Mouse (Mus musculus): ENCODE data around the gene Sept5. TPM values are rescaled to one million over a fixed set of nuclear protein-coding genes. Genes with fewer than 3 reads are reported as not detected.

Gene Sept5
- polyA plus RNA-seq, 1 experiment from 2014 or later: 26.8 TPM

DNA sequence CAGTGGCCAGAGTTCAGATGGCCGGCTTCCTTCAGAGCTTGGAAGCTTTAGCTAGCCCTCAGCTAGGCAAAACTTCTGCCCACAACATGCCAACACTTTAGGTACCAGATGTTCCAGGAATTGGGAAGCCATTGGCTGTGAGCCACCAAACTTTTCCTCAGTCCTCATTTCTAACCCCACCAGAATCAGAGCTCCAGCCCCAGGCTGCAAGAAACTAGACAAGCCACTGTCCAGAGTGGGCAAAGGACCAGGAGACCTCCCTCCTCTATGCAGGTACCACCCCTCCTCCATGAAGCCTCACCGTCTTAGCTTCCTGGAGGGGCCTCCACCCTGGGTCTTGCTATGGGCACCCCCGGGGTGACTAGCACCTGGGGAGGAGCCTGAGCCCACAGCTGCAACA, 2.6 kb downstream of the Sept5 start:
- Histone ChIP-seq H3K9ac (ENCODE audit: low read length) (no peak overlapping the region), H3K27ac (ENCODE audit: low read length) (no peak overlapping the region), H3K4me2 (ENCODE audit: low read depth, low read length) (peak overlapping the region; percentile 95), H3K9me3 (replicated peaks; ENCODE audit: control insufficient read depth, low read length) (no peaks in the 10 kb centered on the region), H3K27me3 (ENCODE audit: control insufficient read depth, insufficient read depth, low read length) (peaks cover 42% of the 10 kb centered on the region), H3K4me1 (ENCODE audit: control insufficient read depth, insufficient read depth, low read length) (peaks cover 8% of the 10 kb centered on the region), H3K4me3 (replicated peaks; ENCODE audit: low read length) (no peak overlapping the region), H3K36me3 (ENCODE audit: control insufficient read depth, insufficient read depth, low read length) (no peaks in the 10 kb centered on the region)
- no peak for ATAC-seq (ENCODE audit: insufficient read depth, low FRiP score)
- WGBS: 48% methylated on average over 3 of the region's 3 CpGs

DNA sequence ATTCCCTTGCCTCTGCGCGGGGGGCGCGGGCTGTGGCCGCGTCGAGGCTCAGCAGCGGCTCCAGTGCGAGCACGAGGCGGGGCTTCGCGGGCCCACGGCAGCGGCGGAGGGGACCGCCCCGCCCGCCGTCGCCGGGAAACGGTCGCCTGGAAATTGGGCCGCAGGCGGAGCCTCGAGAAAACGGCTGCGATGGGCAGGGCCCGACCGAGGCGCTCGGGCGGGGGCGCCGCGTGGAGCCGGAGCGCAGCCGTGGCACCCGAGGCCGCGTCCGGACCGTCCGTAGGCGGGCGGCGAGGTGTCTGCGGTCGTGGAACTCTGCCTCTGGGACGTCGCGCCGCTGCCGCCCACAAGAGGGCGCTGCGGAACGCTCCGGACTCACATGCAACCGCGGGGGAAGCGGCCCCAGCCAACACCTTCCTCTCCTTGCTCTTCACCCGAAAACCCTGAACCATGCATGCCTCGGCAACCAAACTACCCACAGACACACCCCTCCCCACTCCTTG, 3.3 kb downstream of the Sept5 start, which contains the start of gene Gm49601:
Gm49601 (minus strand) TSS at position 52 of the 503 bp plus-strand sequence.
- peak; percentile 54; the same call in 1 of the 2 replicates for ATAC-seq (ENCODE audit: insufficient read depth, low FRiP score)
- H3K4me3 ChIP-seq (replicated peaks; ENCODE audit: low read length): peak within 1 kb of the TSS; percentile 54
- peaks cover 46% of the 10 kb centered on the region for H3K27me3 ChIP-seq (ENCODE audit: control insufficient read depth, insufficient read depth, low read length)
- H3K4me2 ChIP-seq (ENCODE audit: low read depth, low read length): peak within 1 kb of the TSS; percentile 95
- H3K27ac ChIP-seq (ENCODE audit: low read length): no peak within 1 kb of the TSS
- no peaks in the 10 kb centered on the region for H3K36me3 ChIP-seq (ENCODE audit: control insufficient read depth, insufficient read depth, low read length)
- peaks cover 9% of the 10 kb centered on the region for H3K4me1 ChIP-seq (ENCODE audit: control insufficient read depth, insufficient read depth, low read length)
- peak within 1 kb of the TSS; percentile 74 for H3K9ac ChIP-seq (ENCODE audit: low read length)
- H3K9me3 ChIP-seq (replicated peaks; ENCODE audit: control insufficient read depth, low read length): no peaks in the 10 kb centered on the region
- WGBS: under 1% methylated on average over 64 of the region's 65 CpGs

DNA sequence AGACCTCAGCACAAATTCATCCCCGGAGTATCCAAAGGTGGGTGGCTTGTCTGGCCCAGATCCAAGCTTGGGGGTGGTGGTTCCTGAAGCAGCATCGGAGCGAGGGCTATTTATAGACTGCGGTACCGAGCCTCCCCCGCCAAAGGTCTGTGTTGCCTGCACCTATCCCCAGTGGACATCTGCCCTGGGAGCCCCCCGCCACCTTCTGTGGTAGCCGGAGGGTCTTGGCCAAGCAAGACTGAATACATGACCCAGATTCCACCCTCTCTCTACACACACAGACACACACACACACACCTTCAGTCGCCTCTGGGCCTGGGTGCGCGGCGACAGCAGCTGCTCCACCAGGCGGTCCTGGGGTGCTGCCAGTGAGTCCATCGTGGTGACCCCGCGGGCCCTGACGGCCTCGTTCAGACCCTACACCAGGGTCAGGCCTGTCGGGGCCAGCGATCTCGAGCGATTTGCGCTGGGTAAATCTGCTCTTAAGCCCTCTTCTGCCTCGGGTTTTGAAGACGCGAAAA, 3.9 kb downstream of the Sept5 start:
- H3K4me3 ChIP-seq (replicated peaks; ENCODE audit: low read length): peak overlapping the region; percentile 54
- H3K36me3 ChIP-seq (ENCODE audit: control insufficient read depth, insufficient read depth, low read length): no peaks in the 10 kb centered on the region
- peak overlapping the region; percentile 95 for H3K4me2 ChIP-seq (ENCODE audit: low read depth, low read length)
- H3K9me3 ChIP-seq (replicated peaks; ENCODE audit: control insufficient read depth, low read length): no peaks in the 10 kb centered on the region
- peak overlapping the region; percentile 74 for H3K9ac ChIP-seq (ENCODE audit: low read length)
- WGBS: 22% methylated on average over 26 of the region's 26 CpGs
- H3K4me1 ChIP-seq (ENCODE audit: control insufficient read depth, insufficient read depth, low read length): peaks cover 13% of the 10 kb centered on the region
- H3K27me3 ChIP-seq (ENCODE audit: control insufficient read depth, insufficient read depth, low read length): peaks cover 52% of the 10 kb centered on the region
- H3K27ac ChIP-seq (ENCODE audit: low read length): no peak overlapping the region
- ATAC-seq (ENCODE audit: insufficient read depth, low FRiP score): no peak

DNA sequence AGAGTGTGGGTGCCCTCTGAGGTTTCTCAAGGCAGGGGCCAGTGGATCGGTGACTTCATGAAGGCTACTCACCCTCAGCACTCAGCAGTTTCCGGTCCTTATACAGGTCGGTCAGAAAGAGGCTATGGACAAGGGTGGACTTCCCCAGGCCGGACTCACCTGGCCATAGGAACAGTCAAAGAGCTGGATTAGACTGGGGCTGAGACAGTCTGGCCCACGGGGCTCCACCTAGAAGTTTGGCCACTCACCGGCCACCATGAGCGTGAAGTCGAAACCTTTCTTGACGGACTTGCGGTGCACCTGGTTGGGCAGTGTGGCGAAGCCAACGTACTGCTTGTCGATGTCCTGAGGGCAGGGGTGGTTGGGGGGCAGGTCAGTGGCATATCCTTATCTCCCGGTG, 4.7 kb downstream of the Sept5 start:
- Histone ChIP-seq H3K9ac (ENCODE audit: low read length) (no peak overlapping the region), H3K4me2 (ENCODE audit: low read depth, low read length) (no peak overlapping the region), H3K4me3 (replicated peaks; ENCODE audit: low read length) (no peak overlapping the region), H3K27me3 (ENCODE audit: control insufficient read depth, insufficient read depth, low read length) (peaks cover 60% of the 10 kb centered on the region), H3K4me1 (ENCODE audit: control insufficient read depth, insufficient read depth, low read length) (peaks cover 17% of the 10 kb centered on the region), H3K9me3 (replicated peaks; ENCODE audit: control insufficient read depth, low read length) (no peaks in the 10 kb centered on the region), H3K36me3 (ENCODE audit: control insufficient read depth, insufficient read depth, low read length) (no peaks in the 10 kb centered on the region), H3K27ac (ENCODE audit: low read length) (no peak overlapping the region)
- ATAC-seq (ENCODE audit: insufficient read depth, low FRiP score): no peak
- WGBS: 61% methylated on average over 14 of the region's 14 CpGs

DNA sequence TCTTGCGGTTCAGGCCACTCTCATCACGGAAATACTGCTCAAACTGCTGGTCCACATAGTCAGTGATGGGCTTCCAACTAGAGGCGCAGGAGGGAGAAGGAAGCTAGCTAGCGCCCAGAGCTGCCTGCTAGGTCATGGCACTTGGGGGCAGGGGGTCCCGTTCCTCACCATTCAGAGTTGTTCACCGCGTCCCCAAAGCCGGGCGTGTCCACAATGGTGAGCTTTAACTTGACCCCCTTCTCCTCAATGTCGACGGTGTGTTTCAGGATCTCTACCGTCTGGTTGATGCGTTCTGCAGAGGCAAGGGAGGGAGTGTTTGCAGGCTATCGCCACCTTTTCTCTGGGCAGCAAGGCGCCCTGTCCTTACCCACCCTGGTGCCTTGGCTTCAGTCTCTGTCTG, 5.1 kb downstream of the Sept5 start:
- Histone ChIP-seq H3K36me3 (ENCODE audit: control insufficient read depth, insufficient read depth, low read length) (no peaks in the 10 kb centered on the region), H3K4me1 (ENCODE audit: control insufficient read depth, insufficient read depth, low read length) (peaks cover 17% of the 10 kb centered on the region), H3K9ac (ENCODE audit: low read length) (no peak overlapping the region), H3K9me3 (replicated peaks; ENCODE audit: control insufficient read depth, low read length) (no peaks in the 10 kb centered on the region), H3K27me3 (ENCODE audit: control insufficient read depth, insufficient read depth, low read length) (peaks cover 64% of the 10 kb centered on the region), H3K4me3 (replicated peaks; ENCODE audit: low read length) (no peak overlapping the region), H3K4me2 (ENCODE audit: low read depth, low read length) (no peak overlapping the region), H3K27ac (ENCODE audit: low read length) (no peak overlapping the region)
- no peak for ATAC-seq (ENCODE audit: insufficient read depth, low FRiP score)
- WGBS: 62% methylated on average over 15 of the region's 15 CpGs

DNA sequence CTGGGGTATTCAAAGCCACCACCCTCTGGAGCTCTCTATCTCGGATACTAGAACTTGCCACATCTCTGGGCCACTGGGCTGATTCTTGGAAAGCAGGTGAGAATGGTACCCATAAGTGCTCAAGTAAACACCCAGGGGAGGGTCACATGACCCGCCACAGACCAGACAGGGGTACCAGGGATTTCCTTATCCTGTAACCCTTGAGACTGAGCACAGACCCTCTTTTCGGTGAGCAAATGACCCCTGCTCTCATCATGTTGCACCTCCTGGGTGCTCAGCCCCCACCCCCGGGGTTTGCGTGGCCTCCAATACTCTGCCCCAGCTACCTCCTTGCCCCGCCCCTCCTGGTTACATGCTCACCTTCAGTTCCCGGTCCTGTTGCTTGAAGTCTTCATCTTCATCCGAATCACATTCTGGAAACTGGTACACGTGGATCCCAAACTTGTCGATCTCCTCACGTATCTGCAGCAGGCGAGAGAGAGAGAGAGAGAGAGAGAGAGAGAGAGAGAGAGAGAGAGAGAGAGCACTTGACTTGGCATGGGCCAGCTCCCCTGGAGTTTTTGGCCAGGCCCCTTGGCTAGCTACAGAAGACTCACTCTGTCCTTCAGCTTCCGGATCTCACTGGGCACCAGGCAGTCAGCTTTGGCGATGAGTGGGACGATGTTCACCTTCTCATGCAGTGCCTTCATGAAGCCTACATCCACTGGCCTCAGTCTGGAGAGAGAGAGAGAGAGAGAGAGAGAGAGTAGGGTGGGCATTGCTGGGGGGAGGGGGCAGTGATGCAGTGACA, 5.8 kb downstream of the Sept5 start:
- Histone ChIP-seq H3K9me3 (replicated peaks; ENCODE audit: control insufficient read depth, low read length) (no peaks in the 10 kb centered on the region), H3K4me1 (ENCODE audit: control insufficient read depth, insufficient read depth, low read length) (peaks cover 15% of the 10 kb centered on the region)
- ATAC-seq (ENCODE audit: insufficient read depth, low FRiP score): no peak

DNA sequence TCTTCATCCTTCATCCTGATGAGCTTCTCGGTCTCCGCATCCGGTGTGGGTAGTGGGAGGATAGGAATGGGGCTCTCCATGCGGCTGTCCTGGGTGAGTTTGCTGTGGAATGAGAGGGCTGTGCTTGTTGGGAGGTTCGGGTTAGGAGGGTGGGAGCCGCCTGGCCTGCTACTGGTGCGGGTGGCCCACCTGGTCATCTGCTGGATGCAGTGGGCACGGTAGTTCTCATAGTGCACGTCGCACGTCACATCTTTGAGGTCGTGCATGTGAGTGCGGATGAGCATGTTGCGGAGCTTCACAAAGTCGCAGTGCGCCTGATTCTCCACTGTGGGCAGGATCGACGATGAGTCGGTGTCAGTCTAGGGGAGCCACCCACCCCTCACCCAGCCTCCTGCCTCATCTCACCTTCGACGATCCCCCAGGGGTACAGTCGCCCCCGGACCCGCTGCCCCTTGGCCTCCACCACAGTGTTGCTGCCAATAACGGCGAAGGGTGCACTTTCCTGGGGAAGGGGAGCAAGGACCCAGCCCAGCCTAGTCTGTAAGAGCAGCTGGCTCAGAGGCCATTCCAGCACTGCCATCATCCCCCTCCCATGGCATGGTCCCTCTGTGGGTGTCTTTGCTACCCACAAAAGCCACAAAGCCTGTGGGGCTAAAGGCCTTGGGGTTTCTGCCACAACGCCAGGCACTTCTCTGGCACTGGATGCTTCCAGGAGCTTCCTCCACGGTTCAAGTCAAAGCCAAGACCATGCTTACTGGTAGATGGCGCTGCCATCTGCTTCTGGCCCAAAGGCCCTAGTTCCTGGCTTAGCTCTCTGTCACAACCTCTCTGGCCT, 6.6 kb downstream of the Sept5 start:
- Histone ChIP-seq H3K9ac (ENCODE audit: low read length) (no peak overlapping the region), H3K27ac (ENCODE audit: low read length) (no peak overlapping the region), H3K36me3 (ENCODE audit: control insufficient read depth, insufficient read depth, low read length) (no peaks in the 10 kb centered on the region), H3K27me3 (ENCODE audit: control insufficient read depth, insufficient read depth, low read length) (peaks cover 79% of the 10 kb centered on the region), H3K4me3 (replicated peaks; ENCODE audit: low read length) (no peak overlapping the region), H3K9me3 (replicated peaks; ENCODE audit: control insufficient read depth, low read length) (no peaks in the 10 kb centered on the region), H3K4me1 (ENCODE audit: control insufficient read depth, insufficient read depth, low read length) (peaks cover 13% of the 10 kb centered on the region; the same call in 1 of the 2 replicates), H3K4me2 (ENCODE audit: low read depth, low read length) (no peak overlapping the region)
- 62% methylated on average over 29 of the region's 29 CpGs for WGBS
- ATAC-seq (ENCODE audit: insufficient read depth, low FRiP score): no peak

More for the DNA sequence above, 5.8 kb downstream of the Sept5 start:
- Histone ChIP-seq H3K27me3 (ENCODE audit: control insufficient read depth, insufficient read depth, low read length) (peaks cover 71% of the 10 kb centered on the region), H3K4me2 (ENCODE audit: low read depth, low read length) (no peak overlapping the region), H3K36me3 (ENCODE audit: control insufficient read depth, insufficient read depth, low read length) (no peaks in the 10 kb centered on the region), H3K4me3 (replicated peaks; ENCODE audit: low read length) (no peak overlapping the region), H3K9ac (ENCODE audit: low read length) (no peak overlapping the region), H3K27ac (ENCODE audit: low read length) (no peak overlapping the region)
- WGBS: 70% methylated on average over 15 of the region's 15 CpGs

DNA sequence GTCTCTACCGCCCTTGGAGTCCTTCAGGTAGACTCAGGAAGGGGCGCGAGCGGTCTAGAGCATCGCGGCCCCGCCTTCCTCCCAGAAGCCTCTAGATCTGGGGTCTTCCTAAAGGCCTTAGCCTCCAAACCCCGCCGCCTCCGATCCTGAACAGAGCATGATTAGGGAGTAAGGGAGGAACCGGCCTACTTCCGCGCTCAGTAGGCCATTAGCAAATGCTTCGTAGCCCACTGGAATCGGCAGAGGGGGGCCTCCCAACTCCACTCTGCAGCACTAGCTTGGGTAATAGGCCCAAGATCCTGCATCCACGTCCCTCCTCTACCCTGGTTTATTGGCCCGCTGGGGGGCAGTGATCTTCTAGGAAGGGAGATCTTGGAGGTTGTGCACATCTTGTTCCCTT, 7.7 kb downstream of the Sept5 start, which contains the start of gene Gp1bb:
Gp1bb (minus strand) TSS at position 385 of the 400 bp plus-strand sequence.
- Histone ChIP-seq H3K27me3 (ENCODE audit: control insufficient read depth, insufficient read depth, low read length) (peaks cover 82% of the 10 kb centered on the region), H3K36me3 (ENCODE audit: control insufficient read depth, insufficient read depth, low read length) (no peaks in the 10 kb centered on the region), H3K9me3 (replicated peaks; ENCODE audit: control insufficient read depth, low read length) (no peaks in the 10 kb centered on the region), H3K4me1 (ENCODE audit: control insufficient read depth, insufficient read depth, low read length) (peaks cover 19% of the 10 kb centered on the region), H3K9ac (ENCODE audit: low read length) (peak within 1 kb of the TSS; percentile 60; the same call in 1 of the 2 replicates), H3K4me3 (replicated peaks; ENCODE audit: low read length) (peak within 1 kb of the TSS; percentile 52), H3K4me2 (ENCODE audit: low read depth, low read length) (peak within 1 kb of the TSS; percentile 93), H3K27ac (ENCODE audit: low read length) (no peak within 1 kb of the TSS)
- ATAC-seq (ENCODE audit: insufficient read depth, low FRiP score): no peak
- WGBS: 36% methylated on average over 17 of the region's 17 CpGs

Measured in stomach, embryonic 16.5 days (tissue).